Comparison of ENCODE assay signal across 8 mouse cellular contexts in genomic region chrX:157817571-157818206, GRCm38 (mm10). TPM values are rescaled to one million over a fixed set of nuclear protein-coding genes. Genes with fewer than 3 reads are reported as not detected.
A peak's percentile ranks its signal among the peaks of the same experiment; 100 is the strongest.
DNase-seq lines count a peak whose midpoint lies in the region; ATAC-seq and TF ChIP-seq lines count a peak whose summit lies in the region.

No protein-coding gene starts in this region.

- WGBS in forebrain, embryonic 12.5 days: 16% methylated on average over 31 of the region's 31 CpGs

- peak; percentile 63 for DNase-seq in brain, adult 2 months (ENCODE audit: low read depth, low spot score)
- DNase-seq in heart, postnatal 36 days: peak; percentile 20 to 30
- DNase-seq in mesoderm, embryonic 11.5 days (ENCODE audit: low read depth, low spot score): peak; percentile 52
- DNase-seq in testis, postnatal 14 days (ENCODE audit: low spot score): peak; percentile 6
- no peak for DNase-seq in left cerebral cortex, adult 18-20 months (ENCODE audit: low spot score in 2 of 2)
- DNase-seq in urinary bladder, adult 18-20 months (ENCODE audit: low spot score in 2 of 2): no peak

- peak overlapping the region; percentile 48 for H3K4me2 ChIP-seq in forebrain, embryonic 12.5 days

- no peak for TF ChIP-seq CTCF in E14TG2a.4 (conservative IDR thresholded peaks at IDR 0.05; ENCODE audit: low read length)

- H3K27me3 ChIP-seq in E14TG2a.4 (ENCODE audit: insufficient read depth, low read length): no peaks in the 10 kb centered on the region
- peaks cover 43% of the 10 kb centered on the region for H3K27me3 ChIP-seq in forebrain, embryonic 12.5 days

- no peaks in the 10 kb centered on the region for H3K9me3 ChIP-seq in E14TG2a.4 (ENCODE audit: low read length)
- H3K9me3 ChIP-seq in forebrain, embryonic 12.5 days: no peaks in the 10 kb centered on the region

- no peak overlapping the region for H3K9ac ChIP-seq in forebrain, embryonic 12.5 days

- peaks cover 45% of the 10 kb centered on the region for H3K4me1 ChIP-seq in E14TG2a.4 (replicated peaks; ENCODE audit: low read depth, low read length)
- H3K4me1 ChIP-seq in forebrain, embryonic 12.5 days: peaks cover 8% of the 10 kb centered on the region; the same call in 1 of the 2 replicates

- H3K36me3 ChIP-seq in E14TG2a.4 (ENCODE audit: insufficient read depth, low read length): no peaks in the 10 kb centered on the region
- no peaks in the 10 kb centered on the region for H3K36me3 ChIP-seq in forebrain, embryonic 12.5 days (replicated peaks)

- ATAC-seq in forebrain, embryonic 12.5 days (ENCODE audit: low FRiP score): peak; percentile 70

- no peak overlapping the region for H3K27ac ChIP-seq in forebrain, embryonic 12.5 days

- peak overlapping the region; percentile 67 for H3K4me3 ChIP-seq in E14TG2a.4 (replicated peaks; ENCODE audit: low read length)
- peak overlapping the region; percentile 21 for H3K4me3 ChIP-seq in forebrain, embryonic 12.5 days (replicated peaks)

- intact Hi-C loops in heart, postnatal 36 days (cut with DNase I): loop anchor here (5.0 kb wide), 1 partner anchor 60 kb away; no protein-coding TSS in a partner anchor

RNA-seq across cellular contexts. Expression of gene Klhl34, which starts 0.5 kb away (rescaled TPM):
- 1.4 and 2.0 TPM in 2 replicates for polyA plus RNA-seq in forebrain, embryonic 12.5 days (2016; fragmentation: Nextera tagmentation; extraction: Ambion mirVana)
- 1 to 10 TPM; 6.5 to 6.9 TPM for total RNA-seq in heart, postnatal 36 days (2021)
- total RNA-seq in left cerebral cortex, adult 18-20 months (2021): under 1 TPM in 1 of 2 experiments, not detected in 1; 0.16 TPM

Comparison
In these comparisons a context has a peak if more than half of its experiments do, and no peak if none do; other contexts are left out.
1. DNase-seq: peak in brain, adult 2 months (single experiment), heart, postnatal 36 days (2 of 2), mesoderm, embryonic 11.5 days (single experiment) and testis, postnatal 14 days (single experiment); none in left cerebral cortex, adult 18-20 months (0 of 2) and urinary bladder, adult 18-20 months (0 of 2).
2. RNA of gene Klhl34, which starts 0.5 kb away (total RNA-seq): 6.5 to 6.9 TPM in heart, postnatal 36 days; 0.16 TPM in left cerebral cortex, adult 18-20 months; every median in the first group is over 4 times any median in the second.